Mouse (Mus musculus) forebrain, embryonic 11.5 days (tissue): Measurements from ENCODE around the gene Alyref. TPM values are rescaled to one million over a fixed set of nuclear protein-coding genes. Genes with fewer than 3 reads are reported as not detected.

Experiments used
- ATAC-seq: fragments of 200-750 bp; cut with Nextera tagmentation; replicated peaks from 2 replicates; pipeline ENCODE4 v1.8.0; 2017; ENCODE audit warnings: moderate TSS enrichment; ENCODE audit not compliant: low FRiP score
- DNase-seq: peaks from one replicate; pipeline ENCODE4 v3.0.0-alpha.2; 2017; ENCODE audit warnings: low spot score
- H3K27ac ChIP-seq: fragments of 300-500 bp; sonication (generic); 2 replicates; pipeline ENCODE4 v1.5.1; 2014; ENCODE audit warnings: low read depth, low read length
- H3K27me3 ChIP-seq: fragments of 300-500 bp; sonication (generic); 2 replicates; pipeline ENCODE4 v1.6.1; 2014; ENCODE audit warnings: mild to moderate bottlenecking, low read length, mixed read lengths; ENCODE audit not compliant: control insufficient read depth, insufficient read depth
- H3K36me3 ChIP-seq: fragments of 300-500 bp; sonication (generic); 2 replicates; pipeline ENCODE4 v1.6.1; 2014; ENCODE audit warnings: mild to moderate bottlenecking, low read length, moderate library complexity, mixed read lengths; ENCODE audit not compliant: control insufficient read depth, insufficient read depth
- H3K4me1 ChIP-seq: fragments of 300-500 bp; sonication (generic); replicated peaks from 2 replicates; pipeline ENCODE4 v1.6.1; 2014; ENCODE audit warnings: low read length, mixed read lengths; ENCODE audit not compliant: control insufficient read depth, insufficient read depth
- H3K4me2 ChIP-seq: fragments of 300-500 bp; sonication (generic); 2 replicates; pipeline ENCODE4 v1.6.1; 2014; ENCODE audit warnings: low read depth, mild to moderate bottlenecking, low read length, moderate library complexity, mixed read lengths; ENCODE audit not compliant: severe bottlenecking
- H3K4me3 ChIP-seq: fragments of 300-500 bp; sonication (generic); 2 replicates; pipeline ENCODE4 v1.5.1; 2014; ENCODE audit warnings: low read depth, low read length
- H3K9ac ChIP-seq: fragments of 300-500 bp; sonication (generic); 2 replicates; pipeline ENCODE4 v1.6.1; 2014; ENCODE audit warnings: low read length
- H3K9me3 ChIP-seq: fragments of 300-500 bp; sonication (generic); 2 replicates; pipeline ENCODE4 v1.6.1; 2016; ENCODE audit warnings: low read length, mixed read lengths; ENCODE audit not compliant: control insufficient read depth
- WGBS: fragments of 180-500 bp; shearing (Covaris S2); extraction: QIAGEN DNeasy Blood & Tissue Kit; methylation state at CpG from one replicate; pipeline ENCODE4 v1.1.7; 2014; 5-methylcytosine and 5-hydroxymethylcytosine counted together
- polyA plus RNA-seq: library from polyadenylated mRNA; unstranded; fragments of >200 nt; fragmentation: Nextera tagmentation; extraction: Ambion mirVana; gene quantifications from 2 replicates; pipeline ENCODE4 v1.2.1, GENCODE M21; 2014

Alyref gene
- polyA plus RNA-seq, 1 experiment from 2014 or later, result 808 TPM

DNA sequence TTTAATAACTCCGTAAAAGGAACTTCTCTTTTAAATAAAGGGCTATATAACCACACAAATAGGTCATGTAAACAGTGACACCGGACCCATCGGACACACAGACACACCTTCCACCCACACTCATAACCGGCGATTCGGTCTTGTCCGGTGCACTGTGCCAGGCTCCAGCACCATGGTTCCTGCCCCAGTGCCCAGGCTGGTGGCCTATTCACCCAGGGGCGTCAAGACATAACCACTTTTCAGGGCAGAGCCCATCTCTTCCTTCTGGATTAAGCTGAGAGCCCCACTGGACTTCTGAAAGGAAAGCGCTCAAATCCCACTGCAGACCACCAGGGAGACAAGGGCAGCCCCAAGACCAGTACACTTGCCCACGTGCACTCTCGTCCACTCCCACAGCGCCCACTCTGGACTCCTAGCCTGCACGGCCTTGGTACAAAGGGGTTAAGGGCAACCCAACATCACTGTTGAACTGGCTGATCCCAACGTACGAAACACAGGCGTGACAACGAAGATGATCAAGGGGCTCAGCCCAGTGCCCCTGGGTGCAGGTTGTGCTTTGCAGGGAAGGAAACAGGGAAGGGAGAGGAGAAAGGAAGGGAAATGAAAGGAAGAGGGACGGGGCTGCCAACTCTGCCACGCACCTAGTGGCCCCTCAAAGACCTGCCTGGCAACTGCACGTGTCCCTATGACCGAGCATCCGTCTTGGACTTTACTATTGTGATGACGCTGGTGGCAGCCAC is 30.6 kb upstream of the Alyref start:
- Histone ChIP-seq H3K9me3 (no peaks in the 10 kb centered on the region), H3K9ac (no peak overlapping the region), H3K27me3 (no peaks in the 10 kb centered on the region; the same call in 1 of the 2 replicates), H3K4me3 (no peak overlapping the region), H3K36me3 (peaks cover 5% of the 10 kb centered on the region; the same call in 1 of the 2 replicates), H3K4me1 (peaks cover 19% of the 10 kb centered on the region), H3K4me2 (no peak overlapping the region), H3K27ac (no peak overlapping the region)
- ATAC-seq, result no peak
- no peak for DNase-seq
- 96% methylated on average over 23 of the region's 23 CpGs for WGBS

DNA sequence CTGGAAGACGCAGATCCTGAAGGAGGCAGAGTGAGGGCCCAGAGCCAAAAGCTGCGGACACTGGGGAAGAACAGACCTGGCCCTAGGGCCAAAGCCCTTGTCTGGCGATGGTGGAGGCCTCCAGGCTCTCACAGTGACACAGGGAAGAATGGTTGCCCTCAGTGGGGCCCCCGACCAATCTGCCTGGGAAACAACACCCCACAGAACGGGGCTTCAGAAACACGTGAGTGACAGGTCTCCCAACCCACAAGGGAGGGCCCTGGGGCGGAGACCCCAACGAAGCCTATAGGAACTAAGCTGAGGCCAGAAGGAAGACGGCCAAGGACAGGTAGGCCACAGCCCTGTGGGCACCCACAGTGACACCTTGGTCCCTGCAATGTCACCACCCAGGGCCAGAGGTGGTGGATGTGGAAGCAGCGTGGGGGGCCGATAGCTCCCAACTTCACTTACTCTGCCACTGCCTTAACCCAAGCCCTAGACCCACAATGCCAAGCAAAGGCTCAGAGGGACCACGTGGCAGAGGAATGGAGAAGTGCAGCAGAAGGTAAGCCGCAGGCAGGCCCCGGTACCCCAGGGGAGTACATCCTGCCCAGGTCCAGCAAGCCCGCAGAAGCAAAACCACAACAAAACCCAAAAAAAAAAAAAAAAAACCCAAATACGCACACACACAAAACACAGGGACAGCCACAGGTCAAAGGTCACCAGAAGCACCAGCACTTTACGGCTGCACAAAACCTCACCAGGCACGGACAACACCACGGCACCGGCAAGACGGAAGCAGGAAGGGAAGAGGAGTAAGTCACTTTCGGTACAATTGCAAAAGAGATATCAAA is 29.5 kb upstream of the Alyref start:
- H3K27ac ChIP-seq, result no peak overlapping the region
- no peak overlapping the region for H3K4me2 ChIP-seq
- no peak for ATAC-seq
- WGBS, result 84% methylated on average over 22 of the region's 22 CpGs
- no peak overlapping the region for H3K9ac ChIP-seq
- H3K9me3 ChIP-seq, result no peaks in the 10 kb centered on the region
- peaks cover 5% of the 10 kb centered on the region; the same call in 1 of the 2 replicates for H3K36me3 ChIP-seq
- no peak for DNase-seq
- peaks cover 18% of the 10 kb centered on the region for H3K4me1 ChIP-seq
- no peaks in the 10 kb centered on the region; the same call in 1 of the 2 replicates for H3K27me3 ChIP-seq
- no peak overlapping the region for H3K4me3 ChIP-seq

DNA sequence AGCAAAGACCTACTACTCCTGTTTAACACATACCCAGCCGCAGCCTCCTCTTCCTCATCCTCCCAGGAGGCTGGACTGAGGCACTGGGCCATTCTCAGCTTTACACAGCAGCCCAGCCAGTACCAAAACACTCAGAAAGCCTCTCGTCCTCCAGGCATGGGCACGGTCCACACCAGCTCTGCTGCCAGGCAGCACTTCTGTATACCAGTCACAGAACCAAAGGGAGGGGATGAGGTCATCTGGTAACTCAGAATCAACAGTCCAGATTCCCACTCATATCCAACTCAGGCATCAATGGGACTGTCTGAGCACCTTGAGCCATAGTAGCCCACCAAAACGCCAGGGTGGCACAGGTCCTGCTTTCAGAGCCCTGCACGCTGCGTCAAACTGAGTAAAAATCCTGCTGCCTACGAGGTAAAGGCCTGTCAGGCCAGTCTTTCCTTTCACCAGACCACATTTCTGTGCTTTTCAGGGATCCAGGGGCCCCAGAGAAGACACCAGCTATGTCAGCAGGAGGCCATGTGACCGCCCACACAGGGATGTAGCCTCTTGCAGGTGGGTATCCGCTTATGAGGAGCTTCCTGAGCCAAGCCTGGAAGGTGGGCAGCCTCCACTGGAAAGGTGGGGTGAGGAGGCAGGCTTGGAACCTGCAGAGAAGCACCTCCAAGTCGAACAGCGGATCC is 28.8 kb upstream of the Alyref start:
- WGBS, result 89% methylated on average over 11 of the region's 11 CpGs
- ATAC-seq, result no peak
- no peaks in the 10 kb centered on the region; the same call in 1 of the 2 replicates for H3K27me3 ChIP-seq
- H3K4me2 ChIP-seq, result no peak overlapping the region
- no peak overlapping the region for H3K27ac ChIP-seq
- no peak overlapping the region for H3K9ac ChIP-seq
- H3K9me3 ChIP-seq, result no peaks in the 10 kb centered on the region
- H3K36me3 ChIP-seq, result peaks cover 5% of the 10 kb centered on the region; the same call in 1 of the 2 replicates
- no peak overlapping the region for H3K4me3 ChIP-seq
- no peak for DNase-seq
- peaks cover 14% of the 10 kb centered on the region for H3K4me1 ChIP-seq

DNA sequence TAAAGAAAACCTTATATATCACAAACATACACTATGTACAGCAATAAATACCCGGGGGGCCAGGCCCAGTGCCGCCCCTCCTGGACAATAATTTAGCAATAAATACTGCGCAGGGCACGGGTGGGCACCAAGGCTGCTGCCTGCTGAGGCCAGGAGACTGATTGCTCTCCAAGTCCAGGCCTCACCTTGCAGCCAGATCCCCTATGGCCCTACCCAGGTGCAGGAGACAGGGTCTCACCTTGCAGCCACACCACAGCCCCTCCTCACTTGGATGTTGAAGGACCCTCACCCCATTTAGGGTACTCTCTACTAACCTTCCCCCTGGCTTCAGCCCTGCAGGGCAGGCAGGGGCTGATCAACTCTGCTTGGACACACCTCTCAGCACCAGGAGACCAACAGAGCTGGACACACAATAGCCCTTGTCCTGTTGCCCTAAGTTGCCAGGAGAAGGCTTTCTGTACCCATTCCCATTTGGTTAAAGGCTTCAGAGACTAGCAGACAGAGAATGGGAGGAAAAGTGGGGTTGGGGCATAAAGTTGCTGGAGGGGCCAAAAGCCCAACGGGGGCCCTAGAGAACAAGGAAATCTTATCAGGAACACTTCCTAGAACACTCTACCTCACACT is 27.1 kb upstream of the Alyref start, which contains the start of gene Sirt7:
Sirt7 (minus strand) TSS at position 89 of the 624 bp plus-strand sequence.
- Histone ChIP-seq H3K4me2 (peak within 1 kb of the TSS; percentile 94), H3K27me3 (no peaks in the 10 kb centered on the region), H3K9me3 (no peaks in the 10 kb centered on the region), H3K36me3 (peaks cover 8% of the 10 kb centered on the region; the same call in 1 of the 2 replicates), H3K9ac (peak within 1 kb of the TSS; percentile 74), H3K4me1 (peaks cover 4% of the 10 kb centered on the region), H3K4me3 (peak within 1 kb of the TSS; percentile 97), H3K27ac (peak within 1 kb of the TSS; percentile 63)
- ATAC-seq (peak; percentile 55), DNase-seq (peak; percentile 50)
- WGBS, result 26% methylated on average over 5 of the region's 5 CpGs

DNA sequence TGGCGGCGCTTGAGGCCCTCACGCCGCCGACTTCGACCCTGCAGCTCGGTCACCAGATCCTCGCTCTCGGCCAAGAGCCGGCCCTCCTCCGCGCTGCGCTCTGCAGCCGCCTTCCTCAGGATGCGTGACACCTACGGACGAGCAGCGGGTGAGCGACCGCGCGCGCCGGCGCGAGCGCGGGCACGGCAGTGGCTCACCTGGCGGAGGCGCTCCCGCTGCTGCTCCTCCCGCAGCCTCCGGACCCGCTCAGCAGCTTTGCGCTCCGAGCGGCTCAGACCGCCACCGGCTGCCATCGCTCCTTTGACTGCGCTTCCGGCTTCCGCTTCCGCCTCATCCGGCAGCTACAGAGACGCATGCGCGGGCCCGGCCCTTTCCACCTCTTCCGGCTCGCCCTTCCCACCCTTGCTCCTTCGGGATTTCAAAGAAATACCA is 26.5 kb upstream of the Alyref start:
- peak overlapping the region; percentile 63 for H3K27ac ChIP-seq
- under 1% methylated on average over 51 of the region's 53 CpGs for WGBS
- peak; percentile 91 for DNase-seq
- ATAC-seq, result peak; percentile 79
- peak overlapping the region; percentile 74 for H3K9ac ChIP-seq
- H3K9me3 ChIP-seq, result no peaks in the 10 kb centered on the region
- H3K4me2 ChIP-seq, result peak overlapping the region; percentile 94
- H3K36me3 ChIP-seq, result peaks cover 8% of the 10 kb centered on the region; the same call in 1 of the 2 replicates
- no peaks in the 10 kb centered on the region for H3K27me3 ChIP-seq
- peaks cover 2% of the 10 kb centered on the region; the same call in 1 of the 2 replicates for H3K4me1 ChIP-seq
- peak overlapping the region; percentile 97 for H3K4me3 ChIP-seq

DNA sequence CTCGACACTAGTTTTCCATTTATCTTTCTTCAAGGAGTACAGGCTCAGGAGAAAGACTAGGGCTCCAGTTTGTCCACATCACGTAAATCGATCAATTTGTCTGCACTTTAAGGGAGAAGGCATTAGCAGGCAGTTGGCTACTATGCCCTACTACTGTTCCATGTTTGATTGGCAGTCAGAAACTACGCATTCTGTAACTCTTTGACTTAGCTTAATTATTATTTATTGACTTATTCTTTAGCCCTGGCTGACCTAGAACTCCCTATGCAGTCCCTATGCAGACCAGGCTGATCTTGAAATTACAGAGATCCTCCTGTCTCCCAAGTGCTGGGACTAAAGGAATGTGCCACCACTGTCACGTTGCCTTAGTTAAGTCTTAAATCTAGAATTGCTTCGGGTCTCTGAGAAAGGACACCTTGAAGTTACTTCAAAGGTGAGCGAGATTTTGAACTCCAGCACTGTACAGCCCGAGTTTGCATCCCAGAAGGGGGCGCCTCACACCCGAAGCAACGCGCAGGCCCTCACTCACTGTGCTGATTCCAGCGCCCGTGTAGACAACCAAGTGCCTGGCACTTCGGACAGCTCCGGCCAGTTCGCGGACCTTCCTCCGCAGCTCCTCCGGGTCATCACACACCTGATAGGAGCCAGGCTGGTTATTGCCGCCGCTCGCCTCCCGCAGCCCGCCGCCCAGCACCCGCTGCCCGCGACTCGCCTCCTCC is 26.0 kb upstream of the Alyref start:
- peak overlapping the region; percentile 63; the same call in 1 of the 2 replicates for H3K27ac ChIP-seq
- H3K27me3 ChIP-seq, result no peaks in the 10 kb centered on the region
- peaks cover 4% of the 10 kb centered on the region; the same call in 1 of the 2 replicates for H3K36me3 ChIP-seq
- whole genome bisulfite sequencing, result 14% methylated on average over 28 of the region's 30 CpGs
- ATAC-seq (peak; percentile 70), DNase-seq (peak; percentile 72)
- no peaks in the 10 kb centered on the region; the same call in 1 of the 2 replicates for H3K4me1 ChIP-seq
- peak overlapping the region; percentile 74 for H3K9ac ChIP-seq
- peak overlapping the region; percentile 94 for H3K4me2 ChIP-seq
- peak overlapping the region; percentile 97 for H3K4me3 ChIP-seq
- no peaks in the 10 kb centered on the region for H3K9me3 ChIP-seq

DNA sequence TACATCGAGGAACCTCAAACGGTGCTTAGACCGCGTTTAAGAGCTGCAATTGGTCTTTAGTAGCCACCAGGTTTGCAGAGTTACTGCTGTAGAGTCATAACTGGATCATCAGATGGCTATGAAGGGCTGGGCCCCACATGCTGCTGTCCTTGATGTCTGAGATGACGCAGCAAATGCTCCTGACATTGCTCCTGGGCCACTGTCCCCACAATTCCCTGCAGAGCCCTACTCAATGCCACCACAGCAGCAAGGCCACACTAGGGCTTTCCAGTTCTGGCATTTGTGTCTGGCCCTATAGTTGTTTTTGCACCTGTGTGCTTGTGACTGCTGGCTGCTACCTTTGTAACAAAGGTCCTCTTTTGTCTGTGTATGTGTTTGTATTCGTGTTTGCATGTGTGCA is 24.6 kb upstream of the Alyref start:
- 90% methylated on average over 6 of the region's 6 CpGs for WGBS
- H3K4me3 ChIP-seq, result no peak overlapping the region
- H3K4me2 ChIP-seq, result no peak overlapping the region
- ATAC-seq (no peak), DNase-seq (no peak)
- no peak overlapping the region for H3K9ac ChIP-seq
- no peaks in the 10 kb centered on the region; the same call in 1 of the 2 replicates for H3K4me1 ChIP-seq
- H3K27ac ChIP-seq, result no peak overlapping the region
- H3K36me3 ChIP-seq, result peaks cover 3% of the 10 kb centered on the region; the same call in 1 of the 2 replicates
- no peaks in the 10 kb centered on the region for H3K9me3 ChIP-seq
- no peaks in the 10 kb centered on the region for H3K27me3 ChIP-seq
